Mouse (Mus musculus): Measurements from ENCODE around the gene Nr1d1. TPM values are rescaled to one million over a fixed set of nuclear protein-coding genes. Genes with fewer than 3 reads are reported as not detected.

Nr1d1 gene
- polyA plus RNA-seq, 1 experiment from 2014 or later = 1.5 TPM

- WGBS = 53% methylated on average over 12 of the region's 12 CpGs
- peaks cover 39% of the 10 kb centered on the region for H3K4me1 ChIP-seq
Observed at GRCm38 (mm10) chr11:98776052-98776764, 1.1 kb upstream of the Nr1d1 start.

GRCm38 (mm10) chr11:98775348-98776051 lies 367 bp upstream of the Nr1d1 start:
- no peak overlapping the region; the same call in 1 of the 2 replicates for H3K27ac ChIP-seq (replicated peaks)
- peaks cover 39% of the 10 kb centered on the region for H3K4me1 ChIP-seq
- WGBS = 9% methylated on average over 15 of the region's 15 CpGs

More at GRCm38 (mm10) chr11:98776052-98776764, 1.1 kb upstream of the Nr1d1 start:
- no peak for ATAC-seq (ENCODE audit: low FRiP score, low read depth)
- Histone ChIP-seq H3K36me3 (no peaks in the 10 kb centered on the region), H3K9me3 (no peaks in the 10 kb centered on the region), H3K27me3 (peaks cover 11% of the 10 kb centered on the region; the same call in 1 of the 2 replicates), H3K9ac (replicated peaks) (no peak overlapping the region), H3K27ac (replicated peaks) (peak overlapping the region; percentile 73; the same call in 1 of the 2 replicates), H3K4me3 (no peak overlapping the region), H3K4me2 (replicated peaks) (peak overlapping the region; percentile 73; the same call in 1 of the 2 replicates)

GRCm38 (mm10) chr11:98773635-98774295 lies 1.4 kb downstream of the Nr1d1 start:
- Histone ChIP-seq H3K27me3 (peaks cover 11% of the 10 kb centered on the region; the same call in 1 of the 2 replicates), H3K9me3 (no peaks in the 10 kb centered on the region), H3K4me3 (peak overlapping the region; percentile 37), H3K9ac (replicated peaks) (no peak overlapping the region; the same call in 1 of the 2 replicates), H3K4me1 (peaks cover 41% of the 10 kb centered on the region), H3K27ac (replicated peaks) (no peak overlapping the region), H3K4me2 (replicated peaks) (peak overlapping the region; percentile 73), H3K36me3 (peaks cover 14% of the 10 kb centered on the region; the same call in 1 of the 2 replicates)
- under 1% methylated on average over 34 of the region's 37 CpGs for WGBS
- ATAC-seq (ENCODE audit: low FRiP score, low read depth) = peak; percentile 86

More at GRCm38 (mm10) chr11:98775348-98776051, 367 bp upstream of the Nr1d1 start:
- Histone ChIP-seq H3K4me2 (replicated peaks) (peak overlapping the region; percentile 73), H3K9ac (replicated peaks) (peak overlapping the region; percentile 11), H3K36me3 (no peaks in the 10 kb centered on the region), H3K27me3 (peaks cover 11% of the 10 kb centered on the region; the same call in 1 of the 2 replicates), H3K9me3 (no peaks in the 10 kb centered on the region), H3K4me3 (peak overlapping the region; percentile 37)
- peak; percentile 74 for ATAC-seq (ENCODE audit: low FRiP score, low read depth)

GRCm38 (mm10) chr11:98772667-98773171 lies 2.4 kb downstream of the Nr1d1 start:
- H3K27me3 ChIP-seq = peaks cover 11% of the 10 kb centered on the region; the same call in 1 of the 2 replicates
- 85% methylated on average over 8 of the region's 8 CpGs for WGBS
- no peak for ATAC-seq (ENCODE audit: low FRiP score, low read depth)
- H3K4me3 ChIP-seq = no peak overlapping the region
- H3K27ac ChIP-seq (replicated peaks) = no peak overlapping the region
- H3K9me3 ChIP-seq = no peaks in the 10 kb centered on the region
- H3K4me1 ChIP-seq = peaks cover 52% of the 10 kb centered on the region
- peaks cover 16% of the 10 kb centered on the region; the same call in 1 of the 2 replicates for H3K36me3 ChIP-seq
- no peak overlapping the region for H3K9ac ChIP-seq (replicated peaks)
- no peak overlapping the region for H3K4me2 ChIP-seq (replicated peaks)

GRCm38 (mm10) chr11:98771844-98772525 lies 3.1 kb downstream of the Nr1d1 start:
- 96% methylated on average over 11 of the region's 11 CpGs for WGBS
- no peak overlapping the region for H3K9ac ChIP-seq (replicated peaks)
- H3K4me2 ChIP-seq (replicated peaks) = no peak overlapping the region
- H3K27ac ChIP-seq (replicated peaks) = no peak overlapping the region
- peaks cover 55% of the 10 kb centered on the region for H3K4me1 ChIP-seq
- no peak for ATAC-seq (ENCODE audit: low FRiP score, low read depth)
- peaks cover 11% of the 10 kb centered on the region; the same call in 1 of the 2 replicates for H3K27me3 ChIP-seq
- H3K36me3 ChIP-seq = peaks cover 16% of the 10 kb centered on the region; the same call in 1 of the 2 replicates
- H3K9me3 ChIP-seq = no peaks in the 10 kb centered on the region
- H3K4me3 ChIP-seq = no peak overlapping the region

GRCm38 (mm10) chr11:98771131-98771530 lies 4.0 kb downstream of the Nr1d1 start:
- H3K9me3 ChIP-seq = no peaks in the 10 kb centered on the region
- H3K36me3 ChIP-seq = peaks cover 16% of the 10 kb centered on the region; the same call in 1 of the 2 replicates
- peaks cover 57% of the 10 kb centered on the region for H3K4me1 ChIP-seq
- no peak for ATAC-seq (ENCODE audit: low FRiP score, low read depth)
- H3K27me3 ChIP-seq = peaks cover 11% of the 10 kb centered on the region; the same call in 1 of the 2 replicates
- H3K4me3 ChIP-seq = no peak overlapping the region
- H3K9ac ChIP-seq (replicated peaks) = no peak overlapping the region
- WGBS = 95% methylated on average over 18 of the region's 18 CpGs
- H3K4me2 ChIP-seq (replicated peaks) = no peak overlapping the region
- no peak overlapping the region for H3K27ac ChIP-seq (replicated peaks)

GRCm38 (mm10) chr11:98770096-98770975 lies 4.8 kb downstream of the Nr1d1 start:
- H3K4me3 ChIP-seq = no peak overlapping the region
- 93% methylated on average over 26 of the region's 26 CpGs for WGBS
- H3K27ac ChIP-seq (replicated peaks) = no peak overlapping the region
- H3K9me3 ChIP-seq = no peaks in the 10 kb centered on the region
- peaks cover 57% of the 10 kb centered on the region for H3K4me1 ChIP-seq
- H3K27me3 ChIP-seq = peaks cover 11% of the 10 kb centered on the region; the same call in 1 of the 2 replicates
- no peak for ATAC-seq (ENCODE audit: low FRiP score, low read depth)
- no peak overlapping the region for H3K4me2 ChIP-seq (replicated peaks)
- H3K36me3 ChIP-seq = peaks cover 17% of the 10 kb centered on the region; the same call in 1 of the 2 replicates
- no peak overlapping the region for H3K9ac ChIP-seq (replicated peaks)

GRCm38 (mm10) chr11:98769007-98769954 lies 5.9 kb downstream of the Nr1d1 start:
- Histone ChIP-seq H3K36me3 (peaks cover 26% of the 10 kb centered on the region), H3K27ac (replicated peaks) (no peak overlapping the region), H3K27me3 (peaks cover 5% of the 10 kb centered on the region; the same call in 1 of the 2 replicates), H3K9me3 (no peaks in the 10 kb centered on the region), H3K9ac (replicated peaks) (no peak overlapping the region), H3K4me1 (peaks cover 50% of the 10 kb centered on the region), H3K4me2 (replicated peaks) (peak overlapping the region; percentile 50), H3K4me3 (0 out of 2 replicates have a peak overlapping the region, but pooled peaks have one; percentile 30)
- WGBS = 90% methylated on average over 25 of the region's 25 CpGs
- no peak for ATAC-seq (ENCODE audit: low FRiP score, low read depth)

GRCm38 (mm10) chr11:98768127-98769006 lies 6.8 kb downstream of the Nr1d1 start:
- H3K4me1 ChIP-seq = peaks cover 40% of the 10 kb centered on the region
- H3K4me3 ChIP-seq = peak overlapping the region; percentile 30
- H3K4me2 ChIP-seq (replicated peaks) = peak overlapping the region; percentile 50
- peaks cover 3% of the 10 kb centered on the region; the same call in 1 of the 2 replicates for H3K27me3 ChIP-seq
- peak overlapping the region; percentile 51 for H3K9ac ChIP-seq (replicated peaks)
- peaks cover 35% of the 10 kb centered on the region for H3K36me3 ChIP-seq
- ATAC-seq (ENCODE audit: low FRiP score, low read depth) = no peak
- H3K9me3 ChIP-seq = no peaks in the 10 kb centered on the region
- H3K27ac ChIP-seq (replicated peaks) = peak overlapping the region; percentile 86
- 20% methylated on average over 37 of the region's 39 CpGs for whole genome bisulfite sequencing

All from midbrain, embryonic 12.5 days (tissue).